Mouse (Mus musculus) limb, embryonic 11.5 days (tissue): ENCODE results near the gene Retn. TPM values are rescaled to one million over a fixed set of nuclear protein-coding genes. Genes with fewer than 3 reads are reported as not detected.

Source experiments
- ATAC-seq: fragments of 200-750 bp; cut with Nextera tagmentation; 2 replicates; pipeline ENCODE4 v1.8.0; 2017; ENCODE audit warnings: low read depth; ENCODE audit not compliant: insufficient number of reproducible peaks, low FRiP score, low TSS enrichment
- DNase-seq: peaks from one replicate; pipeline ENCODE4 v3.0.0-alpha.2; 2015; ENCODE audit warnings: low spot score
- H3K27ac ChIP-seq: fragments of 300-500 bp; sonication (generic); replicated peaks from 2 replicates; pipeline ENCODE4 v1.5.1; 2014; ENCODE audit warnings: low read depth, mild to moderate bottlenecking, low read length
- H3K27me3 ChIP-seq: fragments of 300-500 bp; sonication (generic); 2 replicates; pipeline ENCODE4 v1.6.1; 2014; ENCODE audit warnings: mild to moderate bottlenecking, low read length, mixed read lengths; ENCODE audit not compliant: control insufficient read depth, insufficient read depth
- H3K36me3 ChIP-seq: fragments of 300-500 bp; sonication (generic); 2 replicates; pipeline ENCODE4 v1.6.1; 2014; ENCODE audit warnings: mild to moderate bottlenecking, low read length, moderate library complexity, mixed read lengths; ENCODE audit not compliant: control insufficient read depth, insufficient read depth
- H3K4me1 ChIP-seq: fragments of 300-500 bp; sonication (generic); 2 replicates; pipeline ENCODE4 v1.6.1; 2014; ENCODE audit warnings: low read length, mixed read lengths; ENCODE audit not compliant: control insufficient read depth, insufficient read depth
- H3K4me2 ChIP-seq: fragments of 300-500 bp; sonication (generic); 2 replicates; pipeline ENCODE4 v1.6.1; 2014; ENCODE audit warnings: low read depth, mild to moderate bottlenecking, moderate library complexity; ENCODE audit not compliant: severe bottlenecking
- H3K4me3 ChIP-seq: fragments of 300-500 bp; sonication (generic); 2 replicates; pipeline ENCODE4 v1.5.1; 2014; ENCODE audit warnings: low read depth, low read length
- H3K9ac ChIP-seq: fragments of 300-500 bp; sonication (generic); 2 replicates; pipeline ENCODE4 v1.6.1; 2014; ENCODE audit warnings: mild to moderate bottlenecking, low read length
- H3K9me3 ChIP-seq: fragments of 300-500 bp; sonication (generic); 2 replicates; pipeline ENCODE4 v1.6.1; 2016; ENCODE audit warnings: low read length; ENCODE audit not compliant: control insufficient read depth
- WGBS: fragments of 180-500 bp; shearing (Covaris S2); extraction: QIAGEN DNeasy Blood & Tissue Kit; methylation state at CpG from one replicate; pipeline ENCODE4 v1.1.7; 2014; 5-methylcytosine and 5-hydroxymethylcytosine counted together
- polyA plus RNA-seq: library from polyadenylated mRNA; unstranded; fragments of >200 nt; fragmentation: Nextera tagmentation; extraction: Ambion mirVana; gene quantifications from 2 replicates; pipeline ENCODE4 v1.2.1, GENCODE M21; 2014

Retn gene
- polyA plus RNA-seq, 1 experiment from 2014 or later = not detected

- ATAC-seq (no peak), DNase-seq (no peak)
- H3K4me1 ChIP-seq = no peaks in the 10 kb centered on the region
- H3K4me3 ChIP-seq = no peak overlapping the region
- H3K4me2 ChIP-seq = no peak overlapping the region
- H3K36me3 ChIP-seq = no peaks in the 10 kb centered on the region
- H3K9me3 ChIP-seq = no peaks in the 10 kb centered on the region
- H3K27ac ChIP-seq = no peak overlapping the region
- WGBS = 72% methylated on average over 7 of the region's 7 CpGs
- no peak overlapping the region for H3K9ac ChIP-seq
- H3K27me3 ChIP-seq = no peaks in the 10 kb centered on the region
These were observed 52.0 kb downstream of the Retn start for GRCm38 (mm10) chr8:3707611-3708010.

Other genes starting within 250 kb of the Retn start
- 2.9 and 3.8 TPM in 2 replicates for gene Pex11g, start 188.1 kb upstream of the Retn start, polyA plus RNA-seq
- 0.13 TPM in 1 of 2 replicates, not detected in the other for gene Tex45, start 184.9 kb upstream of the Retn start, polyA plus RNA-seq
- 28.3 and 39.0 TPM in 2 replicates for gene Zfp358, start 162.6 kb upstream of the Retn start, polyA plus RNA-seq
- 44.1 and 46.5 TPM in 2 replicates for gene Mcoln1, start 155.3 kb upstream of the Retn start, polyA plus RNA-seq
- 13.4 and 15.7 TPM in 2 replicates for gene Pnpla6, start 140.4 kb upstream of the Retn start, polyA plus RNA-seq
- gene C330021F23Rik, start 87.8 kb upstream of the Retn start, polyA plus RNA-seq = 3.9 and 4.1 TPM in 2 replicates
- 6.0 and 7.4 TPM in 2 replicates for gene Camsap3, start 68.5 kb upstream of the Retn start, polyA plus RNA-seq
- 61.3 and 68.1 TPM in 2 replicates for gene Xab2, start 34.5 kb upstream of the Retn start, polyA plus RNA-seq
- 106 and 107 TPM in 2 replicates for gene Pet100, start 34.2 kb upstream of the Retn start, polyA plus RNA-seq
- 2.6 and 4.5 TPM in 2 replicates for gene Pcp2, start 30.2 kb upstream of the Retn start, polyA plus RNA-seq
- gene Stxbp2, start 24.8 kb upstream of the Retn start, polyA plus RNA-seq = 20.3 and 27.9 TPM in 2 replicates
- 0.09 TPM in 1 of 2 replicates, not detected in the other for gene Mcemp1, start 10.0 kb downstream of the Retn start, polyA plus RNA-seq
- gene Fcor, start 16.6 kb downstream of the Retn start, polyA plus RNA-seq = 11.0 and 14.1 TPM in 2 replicates
- 31.9 and 36.5 TPM in 2 replicates for gene Trappc5, start 20.5 kb downstream of the Retn start, polyA plus RNA-seq
- gene Fcer2a, start 38.4 kb downstream of the Retn start, polyA plus RNA-seq = 0.24 TPM in 1 of 2 replicates, not detected in the other
- 0.16 TPM in 1 of 2 replicates, not detected in the other for gene Clec4g, start 64.9 kb downstream of the Retn start, polyA plus RNA-seq
- not detected in 2 replicates for gene Cd209a, start 93.2 kb downstream of the Retn start, polyA plus RNA-seq
- gene Cd209e, start 198.5 kb downstream of the Retn start, polyA plus RNA-seq = not detected in 2 replicates
- not detected in 2 replicates for gene Cd209d, start 222.8 kb downstream of the Retn start, polyA plus RNA-seq